Mouse (Mus musculus) stomach, embryonic 16.5 days (tissue): ENCODE measurements around the gene Adgre5. TPM values are rescaled to one million over a fixed set of nuclear protein-coding genes. Genes with fewer than 3 reads are reported as not detected.

Source experiments
- ATAC-seq: fragments of 200-750 bp; cut with Nextera tagmentation; 2 replicates; pipeline ENCODE4 v1.8.0; 2017; ENCODE audit warnings: moderate number of reproducible peaks, moderate TSS enrichment; ENCODE audit not compliant: insufficient read depth, low FRiP score
- H3K27ac ChIP-seq: fragments of 300-500 bp; sonication (generic); 2 replicates; pipeline ENCODE4 v1.5.1; 2014; ENCODE audit warnings: low read length
- H3K27me3 ChIP-seq: fragments of 300-500 bp; sonication (generic); 2 replicates; pipeline ENCODE4 v1.6.1; 2014; ENCODE audit warnings: low read length, control low read depth, mixed read lengths; ENCODE audit not compliant: control insufficient read depth, insufficient read depth
- H3K36me3 ChIP-seq: fragments of 300-500 bp; sonication (generic); 2 replicates; pipeline ENCODE4 v1.6.1; 2014; ENCODE audit warnings: low read length; ENCODE audit not compliant: control insufficient read depth, insufficient read depth
- H3K4me1 ChIP-seq: fragments of 300-500 bp; sonication (generic); 2 replicates; pipeline ENCODE4 v1.6.1; 2014; ENCODE audit warnings: low read length, control low read depth, mixed read lengths; ENCODE audit not compliant: control insufficient read depth, insufficient read depth
- H3K4me2 ChIP-seq: fragments of 300-500 bp; sonication (generic); 2 replicates; pipeline ENCODE4 v1.6.1; 2014; ENCODE audit warnings: low read depth, low read length, mixed read lengths
- H3K4me3 ChIP-seq: fragments of 300-500 bp; sonication (generic); replicated peaks from 2 replicates; pipeline ENCODE4 v1.5.1; 2014; ENCODE audit warnings: mild to moderate bottlenecking, low read length
- H3K9ac ChIP-seq: fragments of 300-500 bp; sonication (generic); 2 replicates; pipeline ENCODE4 v1.6.1; 2014; ENCODE audit warnings: low read length
- H3K9me3 ChIP-seq: fragments of 300-500 bp; sonication (generic); replicated peaks from 2 replicates; pipeline ENCODE4 v1.6.1; 2016; ENCODE audit warnings: low read length, control low read depth; ENCODE audit not compliant: control insufficient read depth
- WGBS: fragments of 180-500 bp; shearing (Covaris S2); extraction: QIAGEN DNeasy Blood & Tissue Kit; methylation state at CpG from one replicate; pipeline ENCODE4 v1.1.7; 2014; 5-methylcytosine and 5-hydroxymethylcytosine counted together
- polyA plus RNA-seq: library from polyadenylated mRNA; unstranded; fragments of >200 nt; fragmentation: Nextera tagmentation; extraction: Ambion mirVana; gene quantifications from 2 replicates; pipeline ENCODE4 v1.2.1, GENCODE M21; 2015

The Adgre5 gene
- polyA plus RNA-seq, 1 experiment from 2014 or later, result 40.5 TPM

GRCm38 (mm10) chr8:83742968-83743367 lies 1.8 kb upstream of the Adgre5 start:
- Histone ChIP-seq H3K9me3 (no peaks in the 10 kb centered on the region), H3K4me3 (no peak overlapping the region), H3K36me3 (no peaks in the 10 kb centered on the region), H3K4me2 (no peak overlapping the region), H3K4me1 (peaks cover 28% of the 10 kb centered on the region), H3K27ac (no peak overlapping the region), H3K9ac (no peak overlapping the region), H3K27me3 (no peaks in the 10 kb centered on the region)
- ATAC-seq, result no peak
- WGBS, result 85% methylated on average over 6 of the region's 6 CpGs

- Histone ChIP-seq H3K27ac (peak overlapping the region; percentile 88), H3K9ac (peak overlapping the region; percentile 78; the same call in 1 of the 2 replicates), H3K4me2 (peak overlapping the region; percentile 92), H3K36me3 (no peaks in the 10 kb centered on the region), H3K4me1 (peaks cover 32% of the 10 kb centered on the region), H3K4me3 (peak overlapping the region; percentile 58), H3K27me3 (no peaks in the 10 kb centered on the region), H3K9me3 (0 out of 2 replicates have a peak, but pooled peaks cover 3% of the 10 kb centered on the region)
- WGBS, result 72% methylated on average over 19 of the region's 19 CpGs
- no peak for ATAC-seq
Measured at GRCm38 (mm10) chr8:83741849-83742655, 926 bp upstream of the Adgre5 start.

DNA sequence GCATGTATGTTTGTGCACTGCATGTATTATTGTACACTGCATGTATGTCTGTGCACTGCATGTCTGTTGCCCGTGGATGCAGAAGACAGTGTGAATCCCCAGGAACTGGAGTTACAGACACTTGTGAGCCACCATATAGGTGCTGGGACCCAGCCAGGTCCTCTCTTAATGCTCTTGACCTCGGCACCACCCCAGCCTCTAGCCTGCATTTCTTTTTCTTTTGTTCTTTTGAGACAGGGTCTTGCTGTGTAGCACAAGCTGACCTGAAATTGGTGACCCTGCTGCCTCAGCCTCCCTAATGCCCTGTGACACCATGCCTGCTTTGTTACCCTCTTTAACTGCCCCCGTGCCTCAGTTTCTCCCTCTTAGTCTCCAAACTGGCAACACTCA lies 545 bp downstream of the Adgre5 start:
- WGBS, result 13% methylated on average over 3 of the region's 3 CpGs
- H3K36me3 ChIP-seq, result no peaks in the 10 kb centered on the region
- H3K9ac ChIP-seq, result peak overlapping the region; percentile 78
- H3K9me3 ChIP-seq, result 0 out of 2 replicates have a peak, but pooled peaks cover 5% of the 10 kb centered on the region
- no peak for ATAC-seq
- no peaks in the 10 kb centered on the region for H3K27me3 ChIP-seq
- peak overlapping the region; percentile 58 for H3K4me3 ChIP-seq
- peak overlapping the region; percentile 88 for H3K27ac ChIP-seq
- peaks cover 36% of the 10 kb centered on the region for H3K4me1 ChIP-seq
- H3K4me2 ChIP-seq, result peak overlapping the region; percentile 92

- no peak for ATAC-seq
- Histone ChIP-seq H3K4me1 (peaks cover 36% of the 10 kb centered on the region), H3K9ac (peak overlapping the region; percentile 78), H3K27me3 (no peaks in the 10 kb centered on the region), H3K4me3 (peak overlapping the region; percentile 58), H3K36me3 (no peaks in the 10 kb centered on the region), H3K9me3 (0 out of 2 replicates have a peak, but pooled peaks cover 5% of the 10 kb centered on the region), H3K4me2 (peak overlapping the region; percentile 92), H3K27ac (peak overlapping the region; percentile 88)
- WGBS, result 34% methylated on average over 8 of the region's 8 CpGs
Measured at GRCm38 (mm10) chr8:83739711-83740468, 1.2 kb downstream of the Adgre5 start.

DNA sequence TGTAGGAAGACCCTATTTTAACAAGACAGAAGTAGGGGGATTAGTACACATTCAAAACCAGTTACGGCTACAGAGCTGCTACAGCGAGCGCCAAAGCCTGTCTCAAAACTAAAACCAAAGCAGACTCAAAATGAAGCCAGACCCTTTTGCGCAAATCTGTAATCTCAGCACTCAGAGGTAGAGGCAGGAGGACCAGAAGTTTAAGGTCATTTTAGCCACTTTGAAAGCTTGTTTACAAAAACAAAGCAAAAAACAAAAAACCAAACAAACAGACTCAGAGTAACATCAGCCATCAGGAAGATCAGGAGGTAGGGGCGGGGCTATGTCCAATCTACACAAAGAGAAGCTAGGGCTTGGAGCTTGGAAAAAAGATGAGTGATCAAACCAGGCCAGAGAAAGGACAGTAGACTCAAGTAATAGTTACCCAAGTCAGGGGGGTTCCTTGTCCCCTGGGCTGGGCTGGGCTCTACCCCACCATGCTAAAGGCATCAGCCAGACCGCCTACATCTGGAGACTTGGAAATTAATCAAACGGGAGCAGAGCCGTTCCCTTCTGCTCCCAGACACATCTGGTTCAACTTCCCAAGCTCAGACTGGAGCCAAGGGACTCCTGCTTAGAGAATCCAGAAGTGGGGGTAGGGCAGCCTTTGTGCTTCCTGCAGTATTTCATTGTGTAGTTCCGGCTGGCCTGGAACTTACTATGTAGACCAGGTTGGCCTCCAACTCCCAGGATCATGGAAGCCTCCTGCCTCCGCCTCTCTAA lies 2.0 kb downstream of the Adgre5 start:
- Histone ChIP-seq H3K9me3 (0 out of 2 replicates have a peak, but pooled peaks cover 5% of the 10 kb centered on the region), H3K4me3 (peak overlapping the region; percentile 58), H3K27me3 (no peaks in the 10 kb centered on the region), H3K4me1 (peaks cover 36% of the 10 kb centered on the region), H3K4me2 (peak overlapping the region; percentile 92), H3K36me3 (no peaks in the 10 kb centered on the region), H3K27ac (peak overlapping the region; percentile 88), H3K9ac (peak overlapping the region; percentile 51)
- WGBS, result 60% methylated on average over 10 of the region's 10 CpGs
- peak; percentile 41; the same call in 1 of the 2 replicates for ATAC-seq

DNA sequence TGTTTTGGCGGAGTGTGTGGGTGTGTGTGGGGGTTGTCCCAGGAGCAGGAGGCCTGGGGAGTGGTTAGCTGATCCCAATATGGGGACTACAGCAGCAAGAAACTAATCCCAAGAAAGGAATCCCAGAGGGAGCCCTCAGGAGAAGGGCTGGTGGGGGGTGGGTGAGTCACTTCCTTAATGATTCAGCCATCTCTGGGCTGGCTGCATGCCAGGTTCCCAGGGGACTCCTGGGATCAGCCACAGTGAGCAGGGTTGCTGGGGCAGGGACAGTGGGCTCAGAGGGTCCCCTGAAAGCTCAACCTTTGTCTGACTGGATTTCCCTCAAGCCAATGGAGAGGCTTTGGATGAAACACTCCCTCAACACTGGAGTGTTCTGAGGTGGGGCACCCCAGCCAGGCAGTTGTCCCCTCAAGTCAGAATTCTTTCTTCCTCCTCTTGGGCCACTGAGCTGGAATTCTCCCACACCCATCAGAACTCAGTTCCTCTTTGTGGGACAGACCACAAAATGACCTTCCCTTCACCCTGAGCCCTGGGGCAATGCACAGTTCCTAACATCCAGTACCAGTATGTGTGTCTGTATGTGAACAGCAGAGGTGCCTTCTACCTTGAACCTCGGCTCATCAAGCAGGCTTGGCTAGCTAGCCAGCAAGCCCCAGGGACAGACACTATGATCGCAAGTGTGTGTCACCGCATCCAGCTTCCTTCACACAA lies 3.1 kb downstream of the Adgre5 start:
- Histone ChIP-seq H3K9ac (0 out of 2 replicates have a peak overlapping the region, but pooled peaks have one; percentile 22), H3K27me3 (no peaks in the 10 kb centered on the region), H3K9me3 (0 out of 2 replicates have a peak, but pooled peaks cover 5% of the 10 kb centered on the region), H3K4me3 (peak overlapping the region; percentile 5; the same call in 1 of the 2 replicates), H3K27ac (peak overlapping the region; percentile 65), H3K4me2 (peak overlapping the region; percentile 27), H3K4me1 (peaks cover 36% of the 10 kb centered on the region), H3K36me3 (no peaks in the 10 kb centered on the region)
- WGBS, result 48% methylated on average over 4 of the region's 4 CpGs
- ATAC-seq, result peak; percentile 54

DNA sequence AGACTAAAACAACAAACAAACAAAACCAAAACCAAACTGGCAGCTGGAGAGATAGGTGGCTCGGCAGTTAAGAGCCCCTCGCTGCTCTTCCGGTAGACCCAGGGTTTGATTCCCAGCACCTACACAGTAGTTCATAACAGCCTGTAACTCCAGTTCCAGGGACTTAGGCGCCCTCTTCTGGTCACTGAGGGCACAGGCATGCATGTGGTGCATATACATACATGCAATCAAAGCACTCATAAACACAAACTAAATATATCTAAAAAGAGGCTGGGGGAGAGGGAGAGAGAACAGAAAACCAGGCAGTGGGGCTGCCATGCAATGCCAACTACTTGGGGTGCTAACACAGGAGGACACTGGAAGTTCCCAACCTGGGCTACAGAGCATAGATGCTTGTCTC lies 3.8 kb downstream of the Adgre5 start:
- ATAC-seq, result no peak
- Histone ChIP-seq H3K27me3 (no peaks in the 10 kb centered on the region), H3K9ac (no peak overlapping the region), H3K4me1 (peaks cover 36% of the 10 kb centered on the region), H3K9me3 (0 out of 2 replicates have a peak, but pooled peaks cover 5% of the 10 kb centered on the region), H3K4me3 (0 out of 2 replicates have a peak overlapping the region, but pooled peaks have one; percentile 5), H3K4me2 (peak overlapping the region; percentile 27), H3K27ac (peak overlapping the region; percentile 65), H3K36me3 (no peaks in the 10 kb centered on the region)
- 92% methylated on average over 4 of the region's 4 CpGs for WGBS

GRCm38 (mm10) chr8:83736681-83737080 lies 4.4 kb downstream of the Adgre5 start:
- no peak overlapping the region for H3K27ac ChIP-seq
- H3K4me1 ChIP-seq, result peaks cover 34% of the 10 kb centered on the region
- no peak overlapping the region for H3K4me3 ChIP-seq
- ATAC-seq, result no peak
- no peak overlapping the region for H3K9ac ChIP-seq
- no peaks in the 10 kb centered on the region for H3K36me3 ChIP-seq
- 0 out of 2 replicates have a peak, but pooled peaks cover 5% of the 10 kb centered on the region for H3K9me3 ChIP-seq
- WGBS, result 91% methylated on average over 4 of the region's 4 CpGs
- H3K27me3 ChIP-seq, result no peaks in the 10 kb centered on the region
- H3K4me2 ChIP-seq, result no peak overlapping the region
